Mouse (Mus musculus): ENCODE data around the gene Gm4513.
"Not testable (repeated sequence)": the region's sequence is repeated elsewhere in the genome, so short reads cannot be mapped to it uniquely, and the experiment has no call there.

The Gm4513 gene

GRCm38 (mm10) chr7:20598921-20599320, at the start of gene Gm4513:
Gm4513 (minus strand) TSS chr7:20599021.
- not testable (repeated sequence) for DNase-seq (ENCODE audit: low spot score)

GRCm38 (mm10) chr7:20576141-20576540, 22.7 kb downstream of the Gm4513 start, which contains the start of gene Gm4141:
Gm4141 (minus strand) TSS chr7:20576241.
- DNase-seq (ENCODE audit: low spot score): not testable (repeated sequence)

- DNase-seq (ENCODE audit: low spot score): not testable (repeated sequence)
Observed at GRCm38 (mm10) chr7:20545657-20546056, 53.2 kb downstream of the Gm4513 start, which contains the start of gene Gm5726. Gm5726 (minus strand) TSS chr7:20545757.

Measured in embryo, embryonic 10.5 days (tissue).